Comparison of ENCODE assay signal across 7 mouse cellular contexts in genomic region chr10:63243493-63244054, GRCm38 (mm10). TPM values are rescaled to one million over a fixed set of nuclear protein-coding genes. Genes with fewer than 3 reads are reported as not detected.
DNase-seq lines count a peak whose midpoint lies in the region; ATAC-seq and TF ChIP-seq lines count a peak whose summit lies in the region.

Gene Herc4, plus strand, starts transcription at chr10:63243810.

- H3K4me3 ChIP-seq in embryonic facial prominence, embryonic 10.5 days, result peak within 1 kb of the TSS; percentile 95
- H3K4me3 ChIP-seq in intestine, postnatal 0 days (ENCODE audit: low read depth, low read length), result peak within 1 kb of the TSS; percentile 98
- peak within 1 kb of the TSS; percentile 94 for H3K4me3 ChIP-seq in midbrain, embryonic 12.5 days
- H3K4me3 ChIP-seq in small intestine, adult 2 months (ENCODE audit: low read depth, low read length), result peak within 1 kb of the TSS; percentile 86

- H3K4me1 ChIP-seq in embryonic facial prominence, embryonic 10.5 days, result peaks cover 7% of the 10 kb centered on the region
- H3K4me1 ChIP-seq in intestine, postnatal 0 days (replicated peaks; ENCODE audit: control insufficient read depth, insufficient read depth, low read length), result no peaks in the 10 kb centered on the region
- peaks cover 17% of the 10 kb centered on the region for H3K4me1 ChIP-seq in midbrain, embryonic 12.5 days
- peaks cover 7% of the 10 kb centered on the region; the same call in 1 of the 2 replicates for H3K4me1 ChIP-seq in small intestine, adult 2 months (ENCODE audit: control insufficient read depth, insufficient read depth, insufficient read length, low read length)

- peak; percentile 98 for DNase-seq in adrenal gland, postnatal 10 days
- DNase-seq in embryonic facial prominence, embryonic 10.5 days (ENCODE audit: low spot score), result peak; percentile 98
- no peak for DNase-seq in gonadal fat pad, adult 2 months (ENCODE audit: low read depth)
- DNase-seq in left cerebral cortex, postnatal 4 days, result peak; percentile 98

- peak; percentile 1; the same call in 1 of the 2 replicates for TF ChIP-seq CTCF in intestine, postnatal 0 days (IDR thresholded peaks at IDR 0.05; ENCODE audit: low read depth)
- TF ChIP-seq CTCF in small intestine, adult 2 months (IDR thresholded peaks at IDR 0.05; ENCODE audit: extremely low read depth, insufficient read length, insufficient replicate concordance, low read depth, low read length), result no peak

- H3K4me2 ChIP-seq in intestine, postnatal 0 days (replicated peaks; ENCODE audit: low read depth), result peak within 1 kb of the TSS; percentile 74
- peak within 1 kb of the TSS; percentile 63 for H3K4me2 ChIP-seq in midbrain, embryonic 12.5 days (replicated peaks)

- peak; percentile 97 for TF ChIP-seq POLR2A in small intestine, adult 2 months (IDR thresholded peaks at IDR 0.05; ENCODE audit: low read depth, low read length)

- ATAC-seq in intestine, postnatal 0 days, result peak; percentile 99
- ATAC-seq in midbrain, embryonic 12.5 days (ENCODE audit: low FRiP score, low read depth), result peak; percentile 99

- H3K27ac ChIP-seq in embryonic facial prominence, embryonic 10.5 days (replicated peaks), result peak within 1 kb of the TSS; percentile 96
- H3K27ac ChIP-seq in intestine, postnatal 0 days (ENCODE audit: low read depth, low read length), result peak within 1 kb of the TSS; percentile 99
- peak within 1 kb of the TSS; percentile 96 for H3K27ac ChIP-seq in midbrain, embryonic 12.5 days (replicated peaks)
- H3K27ac ChIP-seq in small intestine, adult 2 months (ENCODE audit: insufficient read depth, low read depth, low read length), result peak within 1 kb of the TSS; percentile 99

- no peaks in the 10 kb centered on the region for H3K9me3 ChIP-seq in embryonic facial prominence, embryonic 10.5 days
- H3K9me3 ChIP-seq in intestine, postnatal 0 days (ENCODE audit: control insufficient read depth), result no peaks in the 10 kb centered on the region
- no peaks in the 10 kb centered on the region for H3K9me3 ChIP-seq in midbrain, embryonic 12.5 days

- H3K27me3 ChIP-seq in embryonic facial prominence, embryonic 10.5 days (replicated peaks; ENCODE audit: low read depth, poor library complexity, severe bottlenecking), result no peaks in the 10 kb centered on the region
- H3K27me3 ChIP-seq in intestine, postnatal 0 days (replicated peaks; ENCODE audit: control insufficient read depth, insufficient read depth, low read length), result no peaks in the 10 kb centered on the region
- H3K27me3 ChIP-seq in midbrain, embryonic 12.5 days, result no peaks in the 10 kb centered on the region
- H3K27me3 ChIP-seq in small intestine, adult 2 months (ENCODE audit: control insufficient read depth, insufficient read depth, low read length), result no peaks in the 10 kb centered on the region

- peak within 1 kb of the TSS; percentile 92 for H3K9ac ChIP-seq in intestine, postnatal 0 days (ENCODE audit: low read depth, low read length)
- H3K9ac ChIP-seq in midbrain, embryonic 12.5 days (replicated peaks), result peak within 1 kb of the TSS; percentile 95

- H3K36me3 ChIP-seq in embryonic facial prominence, embryonic 10.5 days (replicated peaks), result peaks cover 24% of the 10 kb centered on the region
- no peaks in the 10 kb centered on the region for H3K36me3 ChIP-seq in intestine, postnatal 0 days (ENCODE audit: control insufficient read depth, insufficient read depth)
- H3K36me3 ChIP-seq in midbrain, embryonic 12.5 days, result no peaks in the 10 kb centered on the region
- H3K36me3 ChIP-seq in small intestine, adult 2 months (ENCODE audit: control insufficient read depth, insufficient read depth, low read length), result peaks cover 3% of the 10 kb centered on the region; the same call in 1 of the 2 replicates

- intact Hi-C loops in left cerebral cortex, postnatal 4 days (cut with DNase I), result loop anchor here (10.0 kb wide), 1 partner anchor 89 kb away; no protein-coding TSS in a partner anchor

- WGBS in embryonic facial prominence, embryonic 10.5 days, result under 1% methylated on average over 43 of the region's 44 CpGs
- WGBS in intestine, postnatal 0 days, result 1% methylated on average over 43 of the region's 44 CpGs
- WGBS in midbrain, embryonic 12.5 days, result under 1% methylated on average over 43 of the region's 44 CpGs
- WGBS in small intestine, adult 2 months, result 0% methylated on average over 44 of the region's 44 CpGs

RNA-seq across cellular contexts. Expression of gene Herc4, which starts in this region (rescaled TPM):
- total RNA-seq in adrenal gland, postnatal 10 days (2021), result 10 to 100 TPM; 76.3 to 89.6 TPM
- 46.1 and 50.5 TPM in 2 replicates for polyA plus RNA-seq in embryonic facial prominence, embryonic 10.5 days (2016; fragmentation: Nextera tagmentation; extraction: Ambion mirVana)
- polyA plus RNA-seq in gonadal fat pad, adult 2 months (2012; rRNA removed), result 15.4 and 17.6 TPM in 2 replicates
- 19.2 and 21.4 TPM in 2 replicates for polyA plus RNA-seq in intestine, postnatal 0 days (2015; fragmentation: Nextera tagmentation; extraction: Ambion mirVana)
- 10 to 100 TPM; 47.7 to 55.8 TPM for total RNA-seq in left cerebral cortex, postnatal 4 days (2021)
- polyA plus RNA-seq in midbrain, embryonic 12.5 days (2016; fragmentation: Nextera tagmentation; extraction: Ambion mirVana), result 43.5 and 45.2 TPM in 2 replicates
- 6.0 and 7.2 TPM in 2 replicates for polyA plus RNA-seq in small intestine, adult 2 months (2012; rRNA removed)
